Mouse (Mus musculus): ENCODE data around the gene Omt2a. TPM values are rescaled to one million over a fixed set of nuclear protein-coding genes. Genes with fewer than 3 reads are reported as not detected.
"Not testable (repeated sequence)": the region's sequence is repeated elsewhere in the genome, so short reads cannot be mapped to it uniquely, and the experiment has no call there.

Gene Omt2a
- polyA plus RNA-seq, 1 experiment from 2014 or later: not detected

GRCm38 (mm10) chr9:78293683-78294082 lies 20.9 kb downstream of the Omt2a start:
- 83% methylated on average over 1 of the region's 1 CpGs for WGBS
- H3K9me3 ChIP-seq; H3K36me3 ChIP-seq; H3K27me3 ChIP-seq; H3K9ac ChIP-seq; H3K27ac ChIP-seq; H3K4me3 ChIP-seq; ATAC-seq (ENCODE audit: insufficient number of reproducible peaks, insufficient read depth, low FRiP score, low TSS enrichment); H3K4me1 ChIP-seq; H3K4me2 ChIP-seq (replicated peaks): not testable (repeated sequence)

GRCm38 (mm10) chr9:78292462-78292861 lies 22.1 kb downstream of the Omt2a start:
- not testable (repeated sequence) for H3K27me3 ChIP-seq; H3K27ac ChIP-seq; H3K4me1 ChIP-seq; H3K4me2 ChIP-seq (replicated peaks); H3K9ac ChIP-seq; H3K9me3 ChIP-seq; H3K4me3 ChIP-seq; ATAC-seq (ENCODE audit: insufficient number of reproducible peaks, insufficient read depth, low FRiP score, low TSS enrichment); H3K36me3 ChIP-seq
- WGBS: 84% methylated on average over 8 of the region's 8 CpGs

GRCm38 (mm10) chr9:78289723-78290122 lies 24.9 kb downstream of the Omt2a start, which contains the start of gene Gm10639:
TSS of gene Gm10639 (plus strand) at chr9:78289923.
- not testable (repeated sequence) for H3K27ac ChIP-seq; H3K4me2 ChIP-seq (replicated peaks)

GRCm38 (mm10) chr9:78289063-78289462 lies 25.5 kb downstream of the Omt2a start:
- not testable (repeated sequence) for H3K9me3 ChIP-seq; H3K4me3 ChIP-seq; H3K36me3 ChIP-seq; H3K4me2 ChIP-seq (replicated peaks); H3K27ac ChIP-seq; H3K9ac ChIP-seq; H3K27me3 ChIP-seq; H3K4me1 ChIP-seq; ATAC-seq (ENCODE audit: insufficient number of reproducible peaks, insufficient read depth, low FRiP score, low TSS enrichment)
- 74% methylated on average over 1 of the region's 1 CpGs for WGBS

More at GRCm38 (mm10) chr9:78289723-78290122, 24.9 kb downstream of the Omt2a start, which contains the start of gene Gm10639:
- 89% methylated on average over 3 of the region's 3 CpGs for WGBS
- ATAC-seq (ENCODE audit: insufficient number of reproducible peaks, insufficient read depth, low FRiP score, low TSS enrichment); H3K9me3 ChIP-seq; H3K4me1 ChIP-seq; H3K4me3 ChIP-seq; H3K9ac ChIP-seq; H3K36me3 ChIP-seq; H3K27me3 ChIP-seq: not testable (repeated sequence)

- H3K9me3 ChIP-seq; H3K4me3 ChIP-seq; H3K27ac ChIP-seq; ATAC-seq (ENCODE audit: insufficient number of reproducible peaks, insufficient read depth, low FRiP score, low TSS enrichment); H3K27me3 ChIP-seq; H3K4me2 ChIP-seq (replicated peaks); H3K36me3 ChIP-seq; H3K4me1 ChIP-seq; H3K9ac ChIP-seq: not testable (repeated sequence)
- WGBS: 83% methylated on average over 4 of the region's 4 CpGs
Measured at GRCm38 (mm10) chr9:78282002-78282711, 32.4 kb downstream of the Omt2a start.

GRCm38 (mm10) chr9:78270945-78271344 lies 43.7 kb downstream of the Omt2a start:
- H3K4me3 ChIP-seq; ATAC-seq (ENCODE audit: insufficient number of reproducible peaks, insufficient read depth, low FRiP score, low TSS enrichment); H3K4me2 ChIP-seq (replicated peaks); H3K27me3 ChIP-seq; H3K36me3 ChIP-seq; H3K27ac ChIP-seq; H3K9ac ChIP-seq; H3K4me1 ChIP-seq; H3K9me3 ChIP-seq: not testable (repeated sequence)
- 83% methylated on average over 3 of the region's 3 CpGs for WGBS

Other genes starting within 250 kb of the Omt2a start
- gene Fbxo9, start 205.7 kb downstream of the Omt2a start, polyA plus RNA-seq (2016; fragmentation: Nextera tagmentation; extraction: Ambion mirVana): 42.9 and 43.1 TPM in 2 replicates
- 32.0 and 33.1 TPM in 2 replicates for gene Ick, start 205.6 kb downstream of the Omt2a start, polyA plus RNA-seq (2016; fragmentation: Nextera tagmentation; extraction: Ambion mirVana)
- 100.0 and 102 TPM in 2 replicates for gene Gsta4, start 132.0 kb downstream of the Omt2a start, polyA plus RNA-seq (2016; fragmentation: Nextera tagmentation; extraction: Ambion mirVana)
- gene Gsta1, start 84.1 kb downstream of the Omt2a start, polyA plus RNA-seq (2016; fragmentation: Nextera tagmentation; extraction: Ambion mirVana): not detected in 2 replicates
- gene Gm3776, start 57.7 kb downstream of the Omt2a start, polyA plus RNA-seq (2016; fragmentation: Nextera tagmentation; extraction: Ambion mirVana): 0.19 TPM in 1 of 2 replicates, not detected in the other
- not detected in 2 replicates for gene Gm10639, start 24.9 kb downstream of the Omt2a start, polyA plus RNA-seq (2016; fragmentation: Nextera tagmentation; extraction: Ambion mirVana)
- gene Omt2b, start 12.8 kb upstream of the Omt2a start, polyA plus RNA-seq (2016; fragmentation: Nextera tagmentation; extraction: Ambion mirVana): not detected in 2 replicates
- not detected in 2 replicates for gene Gsta2, start 41.0 kb upstream of the Omt2a start, polyA plus RNA-seq (2016; fragmentation: Nextera tagmentation; extraction: Ambion mirVana)
- 0.37 and 0.66 TPM in 2 replicates for gene Dppa5a, start 53.4 kb upstream of the Omt2a start, polyA plus RNA-seq (2016; fragmentation: Nextera tagmentation; extraction: Ambion mirVana)
- gene Ooep, start 63.9 kb upstream of the Omt2a start, polyA plus RNA-seq (2016; fragmentation: Nextera tagmentation; extraction: Ambion mirVana): 2.2 TPM in 2 replicates
- 0.19 and 0.33 TPM in 2 replicates for gene Ddx43, start 81.0 kb upstream of the Omt2a start, polyA plus RNA-seq (2016; fragmentation: Nextera tagmentation; extraction: Ambion mirVana)
- gene Cgas, start 128.4 kb upstream of the Omt2a start, polyA plus RNA-seq (2016; fragmentation: Nextera tagmentation; extraction: Ambion mirVana): 1.7 and 2.1 TPM in 2 replicates
- 22.1 and 22.8 TPM in 2 replicates for gene Mto1, start 133.4 kb upstream of the Omt2a start, polyA plus RNA-seq (2016; fragmentation: Nextera tagmentation; extraction: Ambion mirVana)
- 1.0 and 1.6 TPM in 2 replicates for gene Gm17324, start 134.0 kb upstream of the Omt2a start, polyA plus RNA-seq (2016; fragmentation: Nextera tagmentation; extraction: Ambion mirVana)
- 3,992 and 4,191 TPM in 2 replicates for gene Eef1a1, start 174.4 kb upstream of the Omt2a start, polyA plus RNA-seq (2016; fragmentation: Nextera tagmentation; extraction: Ambion mirVana)